Mouse (Mus musculus) cerebellum, adult 2 months (tissue): Measurements from ENCODE around the gene Dock10.

Experiments
- CTCF ChIP-seq: fragments of 200-500 bp; IDR thresholded peaks from 2 replicates; pipeline ENCODE4 v1.5.1; 2011; ENCODE audit warnings: low read depth, mild to moderate bottlenecking, control low read depth, low read length, moderate library complexity, borderline replicate concordance; ENCODE audit not compliant: insufficient read depth
- POLR2A ChIP-seq: fragments of 200-500 bp; IDR thresholded peaks from 2 replicates; pipeline ENCODE4 v1.6.1; 2011; ENCODE audit warnings: low read length, control low read depth, borderline replicate concordance; ENCODE audit not compliant: insufficient read depth

- TF ChIP-seq POLR2A = no peak
- TF ChIP-seq CTCF = no peak
Observed at GRCm38 (mm10) chr1:80461348-80461747, 297.0 kb downstream of the Dock10 start, which contains the start of gene Gm45261.
